Mouse (Mus musculus): ENCODE data around the gene Camta1. TPM values are rescaled to one million over a fixed set of nuclear protein-coding genes. Genes with fewer than 3 reads are reported as not detected.

Gene Camta1
- polyA plus RNA-seq, 1 experiment from 2014 or later = 150 TPM

GRCm38 (mm10) chr4:150979455-150979854, 882.2 kb downstream of the Camta1 start:
- no peaks in the 10 kb centered on the region for H3K27me3 ChIP-seq (ENCODE audit: control insufficient read depth, insufficient read depth, low read length)
- DNase-seq (ENCODE audit: low spot score, missing footprints) (no peak), ATAC-seq (ENCODE audit: low FRiP score) (no peak)
- no peak overlapping the region for H3K9ac ChIP-seq (ENCODE audit: low read length)
- no peak overlapping the region for H3K4me2 ChIP-seq
- H3K4me1 ChIP-seq (ENCODE audit: control insufficient read depth, insufficient read depth, low read length) = no peaks in the 10 kb centered on the region
- no peaks in the 10 kb centered on the region for H3K36me3 ChIP-seq (ENCODE audit: control insufficient read depth, insufficient read depth, low read length)
- H3K4me3 ChIP-seq (ENCODE audit: low read depth, low read length) = no peak overlapping the region
- no peaks in the 10 kb centered on the region for H3K9me3 ChIP-seq (ENCODE audit: control insufficient read depth, low read length)
- 88% methylated on average over 9 of the region's 9 CpGs for WGBS
- H3K27ac ChIP-seq (ENCODE audit: low read depth, low read length) = no peak overlapping the region

DNA sequence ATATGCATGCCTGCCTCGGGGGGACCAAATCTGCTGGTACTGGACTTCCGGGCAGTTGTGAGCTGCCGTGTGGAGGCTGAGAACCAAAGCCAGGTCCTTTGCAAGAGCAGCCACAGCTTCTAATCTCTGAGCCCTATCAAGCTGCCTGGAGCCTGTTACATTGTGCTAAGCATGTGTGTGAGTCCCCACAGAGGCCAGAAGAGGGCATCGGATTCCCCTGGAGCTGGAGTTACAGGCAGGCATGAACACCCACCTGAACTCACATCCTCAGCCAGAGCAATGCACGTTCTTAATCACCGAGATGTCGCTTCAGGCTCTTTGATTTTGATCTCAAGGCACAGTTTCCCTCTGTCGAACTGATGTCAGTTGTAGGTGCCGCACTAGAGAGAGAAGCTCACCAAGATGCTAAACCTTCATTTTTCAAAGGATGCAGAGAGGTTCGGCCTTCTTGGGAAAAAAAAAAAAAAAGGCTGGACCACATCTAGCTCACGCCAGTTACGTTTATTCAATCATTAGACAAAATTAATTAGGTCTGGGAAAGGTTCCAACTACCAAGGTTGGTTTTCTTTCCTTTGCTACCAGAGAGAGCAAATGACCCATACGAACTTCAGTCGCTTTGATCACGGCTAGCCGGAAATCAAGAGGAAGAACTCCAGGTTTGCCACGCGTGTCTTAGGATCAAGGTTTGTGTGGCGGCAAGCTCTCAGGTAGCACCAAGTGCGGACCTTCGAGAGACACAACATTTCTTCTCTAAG, 883.3 kb downstream of the Camta1 start:
- no peak for DNase-seq (ENCODE audit: low spot score, missing footprints)
- H3K27ac ChIP-seq (ENCODE audit: low read depth, low read length) = no peak overlapping the region
- H3K4me1 ChIP-seq (ENCODE audit: control insufficient read depth, insufficient read depth, low read length) = no peaks in the 10 kb centered on the region
- H3K36me3 ChIP-seq (ENCODE audit: control insufficient read depth, insufficient read depth, low read length) = no peaks in the 10 kb centered on the region
- ATAC-seq (ENCODE audit: low FRiP score) = no peak
- H3K4me2 ChIP-seq = no peak overlapping the region
- 96% methylated on average over 21 of the region's 21 CpGs for WGBS
- H3K27me3 ChIP-seq (ENCODE audit: control insufficient read depth, insufficient read depth, low read length) = no peaks in the 10 kb centered on the region
- H3K4me3 ChIP-seq (ENCODE audit: low read depth, low read length) = no peak overlapping the region
- no peaks in the 10 kb centered on the region for H3K9me3 ChIP-seq (ENCODE audit: control insufficient read depth, low read length)
- no peak overlapping the region for H3K9ac ChIP-seq (ENCODE audit: low read length)

GRCm38 (mm10) chr4:150975145-150975544, 886.5 kb downstream of the Camta1 start:
- H3K4me3 ChIP-seq (ENCODE audit: low read depth, low read length) = no peak overlapping the region
- no peak overlapping the region for H3K9ac ChIP-seq (ENCODE audit: low read length)
- no peaks in the 10 kb centered on the region for H3K9me3 ChIP-seq (ENCODE audit: control insufficient read depth, low read length)
- H3K27ac ChIP-seq (ENCODE audit: low read depth, low read length) = no peak overlapping the region
- no peaks in the 10 kb centered on the region for H3K36me3 ChIP-seq (ENCODE audit: control insufficient read depth, insufficient read depth, low read length)
- DNase-seq (ENCODE audit: low spot score, missing footprints) = no peak
- no peak overlapping the region for H3K4me2 ChIP-seq
- H3K27me3 ChIP-seq (ENCODE audit: control insufficient read depth, insufficient read depth, low read length) = no peaks in the 10 kb centered on the region
- 39% methylated on average over 1 of the region's 1 CpGs for WGBS
- H3K4me1 ChIP-seq (ENCODE audit: control insufficient read depth, insufficient read depth, low read length) = no peaks in the 10 kb centered on the region
- no peak for ATAC-seq (ENCODE audit: low FRiP score)

- WGBS = 85% methylated on average over 8 of the region's 8 CpGs
- no peak overlapping the region for H3K4me3 ChIP-seq (ENCODE audit: low read depth, low read length)
- no peaks in the 10 kb centered on the region for H3K27me3 ChIP-seq (ENCODE audit: control insufficient read depth, insufficient read depth, low read length)
- H3K27ac ChIP-seq (ENCODE audit: low read depth, low read length) = no peak overlapping the region
- ATAC-seq (ENCODE audit: low FRiP score) (no peak), DNase-seq (ENCODE audit: low spot score, missing footprints) (no peak)
- H3K36me3 ChIP-seq (ENCODE audit: control insufficient read depth, insufficient read depth, low read length) = no peaks in the 10 kb centered on the region
- H3K4me2 ChIP-seq = no peak overlapping the region
- H3K9me3 ChIP-seq (ENCODE audit: control insufficient read depth, low read length) = no peaks in the 10 kb centered on the region
- no peaks in the 10 kb centered on the region for H3K4me1 ChIP-seq (ENCODE audit: control insufficient read depth, insufficient read depth, low read length)
- no peak overlapping the region for H3K9ac ChIP-seq (ENCODE audit: low read length)
These were observed 888.4 kb downstream of the Camta1 start for GRCm38 (mm10) chr4:150973264-150973663.

DNA sequence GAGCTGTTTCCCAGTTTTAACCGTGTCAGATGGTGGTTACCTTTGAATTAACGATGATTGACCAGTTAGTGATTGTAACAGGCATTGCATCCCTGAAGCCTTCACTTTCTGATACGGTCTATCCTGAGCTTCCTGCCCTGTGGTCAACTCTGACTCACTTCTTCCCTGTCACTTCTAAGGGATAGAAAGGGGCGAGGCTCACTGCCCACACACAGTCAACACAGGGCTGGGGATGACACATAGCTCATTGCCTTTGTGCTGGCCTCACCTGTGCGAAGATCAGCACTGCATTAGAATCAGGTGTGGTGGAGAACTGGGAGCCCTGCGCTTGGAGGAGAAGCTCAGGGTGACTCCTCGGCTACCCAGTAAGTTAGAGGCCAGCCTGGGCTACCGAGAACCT, 892.7 kb downstream of the Camta1 start:
- WGBS = 85% methylated on average over 8 of the region's 8 CpGs
- Histone ChIP-seq H3K27me3 (ENCODE audit: control insufficient read depth, insufficient read depth, low read length) (no peaks in the 10 kb centered on the region), H3K9ac (ENCODE audit: low read length) (no peak overlapping the region), H3K4me2 (no peak overlapping the region), H3K27ac (ENCODE audit: low read depth, low read length) (no peak overlapping the region), H3K4me3 (ENCODE audit: low read depth, low read length) (no peak overlapping the region), H3K36me3 (ENCODE audit: control insufficient read depth, insufficient read depth, low read length) (no peaks in the 10 kb centered on the region), H3K4me1 (ENCODE audit: control insufficient read depth, insufficient read depth, low read length) (no peaks in the 10 kb centered on the region), H3K9me3 (ENCODE audit: control insufficient read depth, low read length) (no peaks in the 10 kb centered on the region)
- ATAC-seq (ENCODE audit: low FRiP score) = no peak
- DNase-seq (ENCODE audit: low spot score, missing footprints) = no peak

DNA sequence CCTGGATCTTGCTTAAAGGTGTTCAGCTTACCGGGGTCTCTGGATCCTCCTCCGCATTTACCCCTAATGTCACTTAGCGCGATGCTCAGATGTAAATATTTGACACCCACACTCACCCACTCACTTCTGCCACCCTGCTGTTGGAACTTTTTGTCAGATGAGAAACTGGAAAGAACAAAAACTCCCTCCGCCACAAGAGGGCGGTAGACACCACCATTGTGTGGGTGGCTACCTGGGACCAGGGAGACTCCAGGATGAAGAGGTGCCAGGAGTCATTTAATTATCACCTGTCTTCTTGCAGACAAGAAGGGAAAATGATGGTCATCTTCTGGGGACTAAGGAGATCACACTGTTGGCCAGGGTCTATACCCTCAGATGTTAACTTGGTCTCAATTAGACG, 895.1 kb downstream of the Camta1 start:
- no peaks in the 10 kb centered on the region for H3K4me1 ChIP-seq (ENCODE audit: control insufficient read depth, insufficient read depth, low read length)
- no peak overlapping the region for H3K27ac ChIP-seq (ENCODE audit: low read depth, low read length)
- no peaks in the 10 kb centered on the region for H3K36me3 ChIP-seq (ENCODE audit: control insufficient read depth, insufficient read depth, low read length)
- H3K4me3 ChIP-seq (ENCODE audit: low read depth, low read length) = no peak overlapping the region
- DNase-seq (ENCODE audit: low spot score, missing footprints) = peak; percentile 91
- no peaks in the 10 kb centered on the region for H3K27me3 ChIP-seq (ENCODE audit: control insufficient read depth, insufficient read depth, low read length)
- WGBS = 24% methylated on average over 7 of the region's 7 CpGs
- H3K4me2 ChIP-seq = no peak overlapping the region
- H3K9ac ChIP-seq (ENCODE audit: low read length) = no peak overlapping the region
- no peak for ATAC-seq (ENCODE audit: low FRiP score)
- no peaks in the 10 kb centered on the region for H3K9me3 ChIP-seq (ENCODE audit: control insufficient read depth, low read length)

DNA sequence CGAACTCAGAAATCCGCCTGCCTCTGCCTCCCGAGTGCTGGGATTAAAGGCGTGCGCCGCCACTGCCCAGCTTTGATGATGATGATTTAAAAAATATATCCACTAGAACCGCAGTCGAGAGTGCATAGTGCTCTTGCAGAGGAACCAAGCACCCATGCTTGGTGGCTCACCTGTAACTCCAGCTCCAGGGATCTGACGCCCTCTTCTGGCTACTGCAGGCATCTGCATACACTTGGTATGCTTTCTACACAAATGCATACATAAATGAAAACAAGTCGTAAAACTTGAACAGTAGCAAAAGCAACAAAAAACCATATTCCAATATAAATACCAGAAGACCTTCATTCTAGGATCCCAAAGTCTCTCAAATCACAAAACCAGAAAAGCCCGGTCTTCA, 896.1 kb downstream of the Camta1 start:
- Histone ChIP-seq H3K4me1 (ENCODE audit: control insufficient read depth, insufficient read depth, low read length) (no peaks in the 10 kb centered on the region), H3K36me3 (ENCODE audit: control insufficient read depth, insufficient read depth, low read length) (no peaks in the 10 kb centered on the region), H3K9ac (ENCODE audit: low read length) (no peak overlapping the region), H3K9me3 (ENCODE audit: control insufficient read depth, low read length) (no peaks in the 10 kb centered on the region), H3K27me3 (ENCODE audit: control insufficient read depth, insufficient read depth, low read length) (no peaks in the 10 kb centered on the region), H3K4me2 (no peak overlapping the region), H3K27ac (ENCODE audit: low read depth, low read length) (no peak overlapping the region), H3K4me3 (ENCODE audit: low read depth, low read length) (no peak overlapping the region)
- no peak for DNase-seq (ENCODE audit: low spot score, missing footprints)
- ATAC-seq (ENCODE audit: low FRiP score) = peak; percentile 27; the same call in 1 of the 2 replicates
- WGBS = 70% methylated on average over 11 of the region's 11 CpGs

GRCm38 (mm10) chr4:150964635-150965554, 896.8 kb downstream of the Camta1 start:
- Histone ChIP-seq H3K4me2 (peak overlapping the region; percentile 18; the same call in 1 of the 2 replicates), H3K27me3 (ENCODE audit: control insufficient read depth, insufficient read depth, low read length) (no peaks in the 10 kb centered on the region), H3K9ac (ENCODE audit: low read length) (no peak overlapping the region), H3K27ac (ENCODE audit: low read depth, low read length) (no peak overlapping the region), H3K9me3 (ENCODE audit: control insufficient read depth, low read length) (no peaks in the 10 kb centered on the region), H3K36me3 (ENCODE audit: control insufficient read depth, insufficient read depth, low read length) (no peaks in the 10 kb centered on the region), H3K4me3 (ENCODE audit: low read depth, low read length) (no peak overlapping the region), H3K4me1 (ENCODE audit: control insufficient read depth, insufficient read depth, low read length) (no peaks in the 10 kb centered on the region)
- DNase-seq (ENCODE audit: low spot score, missing footprints) (peak; percentile 98), ATAC-seq (ENCODE audit: low FRiP score) (peak; percentile 68; the same call in 1 of the 2 replicates)
- 16% methylated on average over 25 of the region's 25 CpGs for WGBS

- WGBS = 72% methylated on average over 2 of the region's 2 CpGs
- H3K4me1 ChIP-seq (ENCODE audit: control insufficient read depth, insufficient read depth, low read length) = no peaks in the 10 kb centered on the region
- H3K27ac ChIP-seq (ENCODE audit: low read depth, low read length) = no peak overlapping the region
- DNase-seq (ENCODE audit: low spot score, missing footprints) = no peak
- no peak overlapping the region for H3K4me3 ChIP-seq (ENCODE audit: low read depth, low read length)
- no peak overlapping the region for H3K4me2 ChIP-seq
- no peaks in the 10 kb centered on the region for H3K27me3 ChIP-seq (ENCODE audit: control insufficient read depth, insufficient read depth, low read length)
- H3K36me3 ChIP-seq (ENCODE audit: control insufficient read depth, insufficient read depth, low read length) = no peaks in the 10 kb centered on the region
- no peak for ATAC-seq (ENCODE audit: low FRiP score)
- no peak overlapping the region for H3K9ac ChIP-seq (ENCODE audit: low read length)
- no peaks in the 10 kb centered on the region for H3K9me3 ChIP-seq (ENCODE audit: control insufficient read depth, low read length)
These were observed 898.0 kb downstream of the Camta1 start for GRCm38 (mm10) chr4:150963711-150964110.
